1 mouse cellular context compared by ENCODE assay signal in the genomic region with DNA sequence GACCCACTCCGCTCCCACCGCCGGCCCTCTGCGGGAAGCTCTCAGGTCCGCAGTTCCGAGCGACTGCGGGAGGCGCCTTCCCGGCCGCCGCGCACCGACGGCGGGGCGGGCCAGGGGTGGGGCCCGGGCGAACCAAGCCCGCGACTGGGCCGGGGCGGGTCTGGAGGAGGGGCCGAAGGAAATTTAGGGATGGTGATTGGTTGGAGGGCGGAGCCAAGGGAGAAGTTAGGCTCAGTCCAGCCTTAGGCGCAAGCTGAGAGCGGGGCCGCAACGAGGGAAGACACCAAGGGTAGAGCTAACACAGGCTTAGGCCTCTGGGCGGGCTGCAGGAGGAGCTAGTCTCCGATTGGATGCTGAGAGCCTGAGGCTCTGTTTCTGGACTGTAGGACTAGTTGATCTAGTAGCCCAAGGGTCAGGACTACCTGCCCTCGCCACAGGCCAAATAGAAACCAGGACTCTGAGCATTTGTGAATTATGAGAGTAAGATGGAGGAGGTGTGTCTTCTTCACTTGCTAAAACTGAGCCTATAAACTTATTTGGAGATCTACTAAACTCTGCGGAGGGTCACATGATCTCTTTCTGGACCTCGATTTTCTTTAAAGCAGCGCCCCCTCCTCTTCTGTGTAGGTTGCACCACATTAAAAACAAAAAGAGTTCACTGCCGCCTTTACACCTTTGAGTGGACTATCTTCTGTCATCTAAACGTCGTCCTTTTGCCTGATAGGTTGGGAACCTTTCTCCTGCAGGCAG.
TF ChIP-seq lines count a peak whose summit lies in the region.

Gnai2 (minus strand) TSS at position 89 of the 750 bp plus-strand sequence.

TF ChIP-seq in CH12.LX, 34 proteins besides CTCF, POLR2A, EP300 and RAD21 (continued from another document):
- TF ChIP-seq TBP (conservative IDR thresholded peaks at IDR 0.05; ENCODE audit: low read depth, low read length) (no peak; the same call in 1 of the 2 replicates), USF2 (conservative IDR thresholded peaks at IDR 0.05; ENCODE audit: low read depth, low read length) (peak; percentile 77), IRF4 (IDR thresholded peaks at IDR 0.05; ENCODE audit: low read depth, low read length) (no peak; the same call in none of the 2 replicates), MEF2A (IDR thresholded peaks at IDR 0.05; ENCODE audit: borderline replicate concordance, low read depth, low read length) (no peak), MAZ (IDR thresholded peaks at IDR 0.05; ENCODE audit: low read depth, low read length) (no peak), TCF12 (IDR thresholded peaks at IDR 0.05; ENCODE audit: low read depth, low read length) (peak; percentile 97), BHLHE40 (IDR thresholded peaks at IDR 0.05; ENCODE audit: low read depth, low read length) (no peak), PAX5 (IDR thresholded peaks at IDR 0.05; ENCODE audit: low read length) (no peak), ETS1 (conservative IDR thresholded peaks at IDR 0.05; ENCODE audit: low read depth, low read length) (no peak), USF1 (IDR thresholded peaks at IDR 0.05; ENCODE audit: low read depth, low read length) (peak; percentile 75), UBTF (IDR thresholded peaks at IDR 0.05; ENCODE audit: low read depth, low read length) (no peak), SIN3A (IDR thresholded peaks at IDR 0.05; ENCODE audit: low read length) (peak; percentile 35; the same call in 1 of the 2 replicates), MAX (IDR thresholded peaks at IDR 0.05; ENCODE audit: low read length) (no peak; the same call in 1 of the 2 replicates), KAT2A (IDR thresholded peaks at IDR 0.05; ENCODE audit: insufficient replicate concordance, low read length) (no peak), RCOR1 (conservative IDR thresholded peaks at IDR 0.05; ENCODE audit: low read depth, low read length) (no peak), ZMIZ1 (IDR thresholded peaks at IDR 0.05; ENCODE audit: low read depth, low read length) (peak; percentile 91), ZNF384 (IDR thresholded peaks at IDR 0.05; ENCODE audit: low read depth, low read length) (no peak), JUND (conservative IDR thresholded peaks at IDR 0.05; ENCODE audit: low read depth, low read length) (no peak), E2F4 (IDR thresholded peaks at IDR 0.05; ENCODE audit: insufficient replicate concordance, low read depth, low read length) (no peak), JUN (IDR thresholded peaks at IDR 0.05; ENCODE audit: insufficient read depth, low read depth, low read length) (no peak), SMC3 (IDR thresholded peaks at IDR 0.05; ENCODE audit: low read depth, low read length) (no peak)
